Mouse (Mus musculus): ENCODE data around the gene Rxra.

GRCm38 (mm10) chr2:27644547-27645120 is 31.6 kb upstream of the Rxra start:
- no peak for TF ChIP-seq POLR2A (IDR thresholded peaks at IDR 0.05; ENCODE audit: borderline replicate concordance, insufficient read depth, low read length)
- TF ChIP-seq CTCF (IDR thresholded peaks at IDR 0.05; ENCODE audit: borderline replicate concordance, insufficient read depth, low read depth, low read length), result no peak

Measured in cerebellum, adult 2 months (tissue).